ENCODE assay signal across 30 mouse cellular contexts in the genomic region with DNA sequence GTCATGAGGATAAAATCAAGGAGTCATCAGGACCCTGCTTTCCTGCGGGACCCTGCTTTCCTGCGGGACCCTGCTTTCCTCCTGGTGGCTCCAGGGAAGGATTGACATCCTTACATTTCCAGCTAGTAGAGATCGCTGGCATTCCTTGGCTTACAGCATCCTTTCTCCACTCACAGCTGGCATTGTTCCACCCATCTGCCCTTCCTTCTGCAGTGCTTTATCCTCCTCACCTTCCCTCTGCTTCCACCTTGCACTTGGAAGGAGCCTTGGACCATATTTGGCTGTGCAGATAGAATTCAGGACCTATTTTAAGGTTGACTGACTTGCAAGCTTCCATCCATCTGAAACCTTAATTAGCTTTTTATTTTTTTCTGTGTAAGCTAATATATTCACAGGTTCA.
DNase-seq lines count a peak whose midpoint lies in the region; ATAC-seq and TF ChIP-seq lines count a peak whose summit lies in the region.
"Had no signal": no experiment of that assay in that cellular context is flagged by ENCODE, and none has a peak within 500 bp of the region (broad histone marks: within the 10 kb centered on the region; RNA-seq: fewer than 3 reads in every experiment).

No protein-coding gene starts in this region.

- H3K9me3 ChIP-seq in hindbrain, embryonic 16.5 days (ENCODE audit: control insufficient read depth, low read length) = no peaks in the 10 kb centered on the region
- no peaks in the 10 kb centered on the region for H3K9me3 ChIP-seq in hindbrain, embryonic 10.5 days
- H3K9me3 ChIP-seq: forebrain, embryonic 13.5 days; heart, embryonic 15.5 days; intestine, embryonic 15.5 days; limb, embryonic 13.5 days; midbrain, embryonic 13.5 days had no signal

- no peaks in the 10 kb centered on the region for H3K27me3 ChIP-seq in hindbrain, embryonic 16.5 days (replicated peaks; ENCODE audit: control insufficient read depth, insufficient read depth, low read length)
- H3K27me3 ChIP-seq in hindbrain, embryonic 10.5 days (ENCODE audit: insufficient read depth, poor library complexity, severe bottlenecking) = no peaks in the 10 kb centered on the region
- no peaks in the 10 kb centered on the region for H3K27me3 ChIP-seq in cerebellum, adult 2 months (ENCODE audit: control insufficient read depth, insufficient read depth, low read length)
- H3K27me3 ChIP-seq: CH12.LX; forebrain, embryonic 13.5 days; heart, embryonic 15.5 days; intestine, embryonic 15.5 days; limb, embryonic 13.5 days; midbrain, embryonic 13.5 days had no signal

- 88% methylated on average over 3 of the region's 3 CpGs for WGBS in hindbrain, embryonic 16.5 days
- 90% methylated on average over 3 of the region's 3 CpGs for WGBS in hindbrain, embryonic 10.5 days
- WGBS in cerebellum, adult 2 months = 24% methylated on average over 3 of the region's 3 CpGs

- TF ChIP-seq CTCF in cerebellum, adult 2 months (IDR thresholded peaks at IDR 0.05; ENCODE audit: borderline replicate concordance, insufficient read depth, low read depth, low read length) = no peak

- no peak for DNase-seq in hindbrain, embryonic 10.5 days (ENCODE audit: low spot score)
- DNase-seq in brain, adult 2 months (ENCODE audit: low read depth, low spot score) = peak; percentile 89
- peak; percentile 50 to 75 for DNase-seq in cerebellum, adult 2 months
- DNase-seq in cerebellum, postnatal 14 days = peak; percentile 77 to 78
- no peak for DNase-seq in thymus, postnatal 14 days
- no peak for DNase-seq in layer of hippocampus, adult 8-10 months (ENCODE audit: low spot score in 2 of 2)
- DNase-seq: adrenal gland, adult 2 months; adrenal gland, postnatal 36 days; gastrocnemius, postnatal 10 days; heart, postnatal 36 days; kidney, adult 2 months; layer of hippocampus, adult 9-11 months; lung, postnatal 36 days; right cerebral cortex, adult 18-20 months; right cerebral cortex, postnatal 4 days; thymus, adult 18-20 months; thymus, postnatal 36 days had no signal

- no peak for TF ChIP-seq POLR2A in cerebellum, adult 2 months (IDR thresholded peaks at IDR 0.05; ENCODE audit: borderline replicate concordance, insufficient read depth, low read length)

- no peak overlapping the region for H3K4me3 ChIP-seq in hindbrain, embryonic 16.5 days (ENCODE audit: low read length)
- H3K4me3 ChIP-seq in hindbrain, embryonic 10.5 days = no peak overlapping the region
- H3K4me3 ChIP-seq in cerebellum, adult 2 months (replicated peaks; ENCODE audit: insufficient read depth, low read depth, low read length) = no peak overlapping the region
- H3K4me3 ChIP-seq: forebrain, embryonic 13.5 days; heart, embryonic 15.5 days; intestine, embryonic 15.5 days; limb, embryonic 13.5 days; midbrain, embryonic 13.5 days had no signal

- no peak overlapping the region for H3K4me2 ChIP-seq in hindbrain, embryonic 16.5 days (ENCODE audit: low read length)
- H3K4me2 ChIP-seq: forebrain, embryonic 13.5 days; heart, embryonic 15.5 days; hindbrain, embryonic 14.5 days; intestine, embryonic 15.5 days; limb, embryonic 13.5 days; liver, embryonic 11.5 days; midbrain, embryonic 13.5 days had no signal

- H3K36me3 ChIP-seq in hindbrain, embryonic 16.5 days (ENCODE audit: control insufficient read depth, insufficient read depth, low read length) = no peaks in the 10 kb centered on the region
- no peaks in the 10 kb centered on the region for H3K36me3 ChIP-seq in hindbrain, embryonic 10.5 days
- H3K36me3 ChIP-seq: heart, embryonic 15.5 days; intestine, embryonic 15.5 days; limb, embryonic 13.5 days; midbrain, embryonic 13.5 days had no signal

- no peaks in the 10 kb centered on the region for H3K4me1 ChIP-seq in hindbrain, embryonic 16.5 days (ENCODE audit: control insufficient read depth, insufficient read depth, low read depth, low read length)
- no peaks in the 10 kb centered on the region for H3K4me1 ChIP-seq in hindbrain, embryonic 10.5 days (replicated peaks)
- peaks cover 3% of the 10 kb centered on the region; the same call in 1 of the 2 replicates for H3K4me1 ChIP-seq in cerebellum, adult 2 months (ENCODE audit: control insufficient read depth, insufficient read depth, low read length)
- H3K4me1 ChIP-seq: forebrain, embryonic 13.5 days; heart, embryonic 15.5 days; intestine, embryonic 15.5 days; limb, embryonic 13.5 days; midbrain, embryonic 13.5 days had no signal

- ATAC-seq in hindbrain, embryonic 16.5 days = peak; percentile 63; the same call in 1 of the 2 replicates
- no peak for ATAC-seq in inflammation-experienced regulatory T-cells, adult 6 months
- ATAC-seq: activated CD4-positive, CD25-positive, alpha-beta regulatory T cell, adult 4 months; forebrain, embryonic 13.5 days; intestine, embryonic 15.5 days; midbrain, embryonic 13.5 days had no signal

- H3K27ac ChIP-seq in hindbrain, embryonic 16.5 days (ENCODE audit: low read depth, low read length) = no peak overlapping the region
- no peak overlapping the region for H3K27ac ChIP-seq in hindbrain, embryonic 10.5 days
- no peak overlapping the region for H3K27ac ChIP-seq in cerebellum, adult 2 months (ENCODE audit: insufficient read depth, low read length)
- H3K27ac ChIP-seq: forebrain, embryonic 13.5 days; heart, embryonic 15.5 days; hindbrain, embryonic 14.5 days; intestine, embryonic 15.5 days; kidney, postnatal 0 days; limb, embryonic 13.5 days; midbrain, embryonic 13.5 days; stomach, postnatal 0 days had no signal

- no peak overlapping the region for H3K9ac ChIP-seq in hindbrain, embryonic 16.5 days (ENCODE audit: low read depth, low read length)
- H3K9ac ChIP-seq: forebrain, embryonic 13.5 days; heart, embryonic 15.5 days; hindbrain, embryonic 14.5 days; intestine, embryonic 15.5 days; limb, embryonic 13.5 days; midbrain, embryonic 13.5 days had no signal

Comparison
In these comparisons a context has a peak if more than half of its experiments do, and no peak if none do; other contexts are left out.
1. DNase-seq: peak in brain, adult 2 months (single experiment), cerebellum, adult 2 months (2 of 2) and cerebellum, postnatal 14 days (2 of 2); none in hindbrain, embryonic 10.5 days (single experiment), thymus, postnatal 14 days (single experiment) and layer of hippocampus, adult 8-10 months (0 of 2).